Mouse (Mus musculus) forebrain, embryonic 14.5 days (tissue): ENCODE results near the gene Gm20532. TPM values are rescaled to one million over a fixed set of nuclear protein-coding genes. Genes with fewer than 3 reads are reported as not detected.

Experiments used
- ATAC-seq: fragments of 200-750 bp; cut with Nextera tagmentation; 2 replicates; pipeline ENCODE4 v1.8.0; 2017; ENCODE audit warnings: mild to moderate bottlenecking, moderate library complexity
- DNase-seq: peaks from one replicate; pipeline ENCODE4 v3.0.0-alpha.2; 2015; ENCODE audit warnings: low spot score
- H3K27ac ChIP-seq: fragments of 300-500 bp; sonication (generic); 2 replicates; pipeline ENCODE4 v1.5.1; 2014; ENCODE audit warnings: low read depth, mild to moderate bottlenecking, control low read depth, low read length, moderate library complexity
- H3K27me3 ChIP-seq: fragments of 300-500 bp; sonication (generic); replicated peaks from 2 replicates; pipeline ENCODE4 v1.6.1; 2014; ENCODE audit warnings: low read length, control low read depth, mixed read lengths; ENCODE audit not compliant: control insufficient read depth, insufficient read depth
- H3K36me3 ChIP-seq: fragments of 300-500 bp; sonication (generic); 2 replicates; pipeline ENCODE4 v1.6.1; 2014; ENCODE audit warnings: low read length, control low read depth; ENCODE audit not compliant: control insufficient read depth, insufficient read depth
- H3K4me1 ChIP-seq: fragments of 300-500 bp; sonication (generic); 2 replicates; pipeline ENCODE4 v1.6.1; 2014; ENCODE audit warnings: antibody characterized with exemption, low read length, control low read depth; ENCODE audit not compliant: control insufficient read depth, insufficient read depth
- H3K4me2 ChIP-seq: fragments of 300-500 bp; sonication (generic); 2 replicates; pipeline ENCODE4 v1.6.1; 2014; ENCODE audit warnings: mild to moderate bottlenecking, control low read depth, low read length
- H3K4me3 ChIP-seq: fragments of 300-500 bp; sonication (generic); 2 replicates; pipeline ENCODE4 v1.5.1; 2014; ENCODE audit warnings: low read depth, low read length, control low read depth
- H3K9ac ChIP-seq: fragments of 300-500 bp; sonication (generic); 2 replicates; pipeline ENCODE4 v1.6.1; 2014; ENCODE audit warnings: mild to moderate bottlenecking, low read length, control low read depth, moderate library complexity
- H3K9me3 ChIP-seq: fragments of 300-500 bp; sonication (generic); replicated peaks from 2 replicates; pipeline ENCODE4 v1.6.1; 2016; ENCODE audit warnings: low read length, control low read depth, mixed read lengths; ENCODE audit not compliant: control insufficient read depth
- WGBS: fragments of 180-500 bp; shearing (Covaris S2); extraction: QIAGEN DNeasy Blood & Tissue Kit; methylation state at CpG from one replicate; pipeline ENCODE4 v1.1.7; 2014; 5-methylcytosine and 5-hydroxymethylcytosine counted together
- polyA plus RNA-seq: library from polyadenylated mRNA; unstranded; fragments of >200 nt; fragmentation: Nextera tagmentation; extraction: Ambion mirVana; gene quantifications from 2 replicates; pipeline ENCODE4 v1.2.1, GENCODE M21; 2014

Gene Gm20532
- polyA plus RNA-seq, 1 experiment from 2014 or later, result not detected

DNA sequence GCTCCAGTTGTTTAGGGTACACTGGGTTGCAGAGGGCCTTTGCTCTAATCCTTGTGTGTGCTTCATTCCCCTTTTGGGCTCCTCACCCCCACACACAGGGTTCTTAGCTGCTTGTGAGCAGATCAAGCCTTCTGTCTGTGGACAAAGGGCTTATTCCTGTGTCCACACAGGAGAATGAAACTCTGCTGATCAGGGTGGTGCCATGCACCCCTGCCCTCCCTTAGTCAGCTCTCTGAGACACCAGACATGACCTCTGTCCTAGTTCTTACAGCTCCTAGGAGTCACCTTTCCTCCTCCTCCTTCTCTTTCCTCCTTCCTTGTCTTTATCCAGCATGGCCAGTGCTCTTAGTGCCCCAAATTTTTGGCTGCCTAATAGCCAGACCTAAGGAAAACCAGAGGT, 25.5 kb downstream of the Gm20532 start:
- DNase-seq (no peak), ATAC-seq (no peak)
- no peaks in the 10 kb centered on the region for H3K27me3 ChIP-seq
- no peak overlapping the region for H3K4me2 ChIP-seq
- H3K4me1 ChIP-seq, result no peaks in the 10 kb centered on the region
- no peaks in the 10 kb centered on the region for H3K9me3 ChIP-seq
- no peak overlapping the region for H3K9ac ChIP-seq
- no peak overlapping the region for H3K27ac ChIP-seq
- H3K4me3 ChIP-seq, result no peak overlapping the region
- H3K36me3 ChIP-seq, result no peaks in the 10 kb centered on the region

DNA sequence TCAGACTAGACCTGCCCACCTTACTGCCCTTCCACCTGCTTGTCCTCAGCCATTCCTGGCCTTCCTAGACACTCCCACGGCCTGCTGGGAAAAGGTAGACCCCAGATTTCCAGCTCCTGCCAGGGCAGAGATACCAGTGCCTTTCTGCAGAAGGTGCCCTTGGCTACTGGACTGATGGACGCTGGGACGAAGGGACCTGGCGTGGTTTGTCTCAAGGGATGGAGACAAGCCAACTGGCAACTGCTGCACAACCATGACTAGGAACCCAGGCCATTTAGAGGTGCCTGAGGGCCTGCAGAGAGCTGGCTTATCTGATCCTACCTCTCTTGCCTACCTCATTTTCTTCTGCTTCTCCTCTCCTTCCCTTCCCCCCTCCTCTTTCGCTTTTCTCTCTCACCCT, 28.5 kb downstream of the Gm20532 start:
- no peak overlapping the region for H3K9ac ChIP-seq
- DNase-seq (no peak), ATAC-seq (no peak)
- 75% methylated on average over 5 of the region's 5 CpGs for WGBS
- H3K36me3 ChIP-seq, result no peaks in the 10 kb centered on the region
- no peak overlapping the region for H3K4me2 ChIP-seq
- no peaks in the 10 kb centered on the region for H3K27me3 ChIP-seq
- H3K9me3 ChIP-seq, result no peaks in the 10 kb centered on the region
- no peak overlapping the region for H3K27ac ChIP-seq
- H3K4me3 ChIP-seq, result no peak overlapping the region
- H3K4me1 ChIP-seq, result no peaks in the 10 kb centered on the region

DNA sequence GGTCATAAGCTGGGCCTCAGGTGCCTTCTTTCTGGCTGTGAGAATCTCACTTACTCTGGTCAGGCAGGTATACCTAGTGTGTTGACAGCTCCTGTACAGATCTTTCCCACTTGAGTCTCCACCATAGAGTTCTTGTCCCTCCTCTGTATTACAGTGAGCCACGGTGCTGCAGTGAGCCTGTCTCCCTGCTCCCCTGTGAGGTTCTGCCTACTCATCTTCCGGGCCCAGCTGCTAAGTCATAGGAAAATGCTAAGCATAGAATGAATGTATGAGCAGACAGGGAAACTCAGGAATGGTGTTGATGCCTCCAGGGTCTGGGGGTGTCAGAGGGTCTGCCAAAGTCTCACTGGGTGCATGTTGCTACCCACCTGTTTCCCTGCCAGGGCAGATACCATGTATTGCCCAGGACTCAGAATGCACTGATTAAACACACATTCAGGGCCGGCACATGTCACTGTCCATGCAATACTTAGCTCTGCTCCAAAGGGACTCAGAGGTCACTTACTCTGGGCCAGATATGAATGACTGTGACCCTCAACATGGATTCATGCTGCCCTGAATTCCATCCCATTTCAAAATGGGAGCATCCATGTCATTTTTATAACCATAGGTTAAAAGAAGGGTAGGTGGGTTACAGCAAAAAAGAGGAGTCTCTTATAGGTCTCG, 29.2 kb downstream of the Gm20532 start:
- no peak for ATAC-seq
- no peak for DNase-seq
- Histone ChIP-seq H3K27me3 (no peaks in the 10 kb centered on the region), H3K9ac (no peak overlapping the region), H3K9me3 (no peaks in the 10 kb centered on the region), H3K4me1 (no peaks in the 10 kb centered on the region), H3K36me3 (no peaks in the 10 kb centered on the region), H3K4me2 (no peak overlapping the region), H3K4me3 (no peak overlapping the region), H3K27ac (no peak overlapping the region)
- WGBS, result 80% methylated on average over 4 of the region's 4 CpGs

DNA sequence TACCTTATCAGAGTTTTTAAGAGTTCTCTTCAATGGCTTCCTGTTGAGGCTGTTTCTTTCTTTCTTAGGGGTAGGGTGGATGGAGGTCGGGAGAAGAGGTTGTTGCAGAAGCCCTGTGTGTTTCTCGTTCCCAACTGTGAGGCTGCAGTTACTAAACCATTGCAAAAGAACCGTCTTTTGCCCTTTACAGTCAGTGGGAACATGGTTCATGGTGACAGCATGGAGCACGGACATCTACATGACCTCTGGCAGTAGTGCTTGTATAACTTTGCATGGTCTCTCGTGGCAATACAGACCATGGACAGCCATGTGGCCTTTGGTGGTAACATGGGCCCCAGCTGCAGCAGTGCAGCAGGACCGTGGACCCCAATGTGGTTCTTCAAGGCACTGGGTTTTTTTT, 30.9 kb downstream of the Gm20532 start:
- Histone ChIP-seq H3K9ac (no peak overlapping the region), H3K4me3 (no peak overlapping the region), H3K36me3 (no peaks in the 10 kb centered on the region), H3K9me3 (no peaks in the 10 kb centered on the region), H3K27me3 (no peaks in the 10 kb centered on the region), H3K4me1 (no peaks in the 10 kb centered on the region), H3K27ac (no peak overlapping the region), H3K4me2 (no peak overlapping the region)
- DNase-seq (no peak), ATAC-seq (no peak)
- 80% methylated on average over 6 of the region's 6 CpGs for WGBS

DNA sequence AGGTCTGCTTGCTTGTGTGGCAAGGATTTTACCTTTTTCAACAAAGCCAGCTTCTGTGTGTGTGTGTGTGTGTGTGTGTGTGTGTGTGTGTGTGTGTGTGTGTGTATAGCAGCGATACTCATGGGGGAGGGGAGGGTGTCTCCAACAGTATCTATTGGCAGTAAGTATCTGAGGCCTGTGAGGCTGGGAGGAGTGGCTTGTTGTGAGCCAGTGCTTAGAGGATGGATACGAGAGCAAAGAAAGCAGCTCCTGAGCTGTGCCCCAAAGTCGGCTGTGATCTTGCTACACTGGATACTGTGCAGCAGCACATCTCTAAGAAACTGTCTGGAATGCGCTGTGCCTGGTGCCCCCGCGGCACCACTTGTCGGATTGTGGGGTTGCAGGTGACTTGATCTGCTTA, 31.5 kb downstream of the Gm20532 start:
- Histone ChIP-seq H3K9ac (no peak overlapping the region), H3K36me3 (no peaks in the 10 kb centered on the region), H3K9me3 (no peaks in the 10 kb centered on the region), H3K27me3 (no peaks in the 10 kb centered on the region), H3K4me1 (no peaks in the 10 kb centered on the region), H3K4me3 (no peak overlapping the region), H3K4me2 (no peak overlapping the region), H3K27ac (no peak overlapping the region)
- no peak for ATAC-seq
- DNase-seq, result no peak
- 53% methylated on average over 7 of the region's 7 CpGs for WGBS

DNA sequence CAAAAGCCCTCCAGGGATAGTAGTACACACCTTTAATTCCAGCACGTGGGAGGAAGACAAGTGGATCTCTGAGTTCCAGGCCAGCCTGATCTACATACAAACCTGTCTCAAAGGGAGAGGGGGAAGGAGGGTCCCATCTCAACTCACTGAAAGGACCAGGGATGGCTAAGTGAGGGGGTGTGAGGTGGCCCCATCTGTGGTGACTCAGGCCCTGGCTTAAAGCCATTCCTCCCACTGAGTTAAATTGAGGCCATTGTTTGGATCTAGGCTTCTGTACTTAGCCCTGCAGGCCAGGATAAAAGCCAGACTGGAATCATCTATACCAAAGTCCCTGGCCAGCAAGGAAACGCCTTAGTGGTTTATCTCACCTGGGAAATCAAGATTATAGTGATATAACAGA, 34.8 kb downstream of the Gm20532 start:
- Histone ChIP-seq H3K9me3 (no peaks in the 10 kb centered on the region), H3K4me1 (no peaks in the 10 kb centered on the region), H3K36me3 (no peaks in the 10 kb centered on the region), H3K4me3 (no peak overlapping the region), H3K27ac (no peak overlapping the region), H3K4me2 (no peak overlapping the region), H3K27me3 (no peaks in the 10 kb centered on the region), H3K9ac (no peak overlapping the region)
- ATAC-seq (no peak), DNase-seq (no peak)
- 32% methylated on average over 2 of the region's 2 CpGs for WGBS

DNA sequence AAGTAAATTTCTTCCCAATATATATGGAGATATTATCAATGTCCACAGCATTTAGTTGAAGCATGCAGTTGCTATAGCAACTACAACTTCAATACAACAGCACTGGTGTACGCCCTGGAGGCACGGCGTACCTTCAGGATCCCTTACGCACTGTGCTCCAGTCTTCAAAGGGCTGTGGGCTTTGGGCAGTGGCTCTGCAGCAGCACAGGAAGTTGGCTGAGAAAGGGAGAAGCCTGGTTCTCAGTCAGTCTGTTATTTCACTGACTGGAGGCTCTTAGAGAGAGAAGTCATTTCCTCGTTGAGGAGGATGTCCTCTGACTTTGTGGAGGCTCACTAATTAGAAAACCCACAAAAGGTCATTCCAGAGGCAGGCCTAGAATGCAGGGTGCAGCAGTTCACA, 36.5 kb downstream of the Gm20532 start:
- Histone ChIP-seq H3K9ac (no peak overlapping the region), H3K27me3 (no peaks in the 10 kb centered on the region), H3K36me3 (no peaks in the 10 kb centered on the region), H3K4me3 (no peak overlapping the region), H3K27ac (no peak overlapping the region), H3K4me2 (no peak overlapping the region), H3K4me1 (peaks cover 4% of the 10 kb centered on the region; the same call in 1 of the 2 replicates), H3K9me3 (no peaks in the 10 kb centered on the region)
- WGBS, result 62% methylated on average over 5 of the region's 5 CpGs
- DNase-seq (no peak), ATAC-seq (no peak)

DNA sequence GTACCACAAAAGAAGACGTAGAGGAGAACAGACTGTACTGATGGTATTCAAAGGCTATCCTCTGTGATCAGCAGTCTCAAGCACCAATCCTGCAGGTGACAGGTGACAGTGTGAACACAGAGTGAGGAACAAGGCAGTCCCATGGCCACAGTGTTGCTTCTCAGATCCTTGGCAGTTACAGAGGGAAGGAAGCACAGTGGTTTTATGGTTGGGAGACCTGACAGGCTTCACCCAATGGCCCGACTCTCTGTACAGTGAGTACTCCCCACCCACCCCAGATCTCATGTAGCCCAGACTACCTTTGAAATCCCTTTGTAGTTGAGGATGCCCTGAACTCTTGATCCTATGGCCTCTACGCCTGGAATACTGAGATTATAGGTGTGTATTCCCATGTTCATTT, 39.0 kb downstream of the Gm20532 start:
- 88% methylated on average over 3 of the region's 3 CpGs for WGBS
- Histone ChIP-seq H3K4me1 (peaks cover 18% of the 10 kb centered on the region), H3K9me3 (no peaks in the 10 kb centered on the region), H3K4me3 (no peak overlapping the region), H3K9ac (no peak overlapping the region), H3K27me3 (no peaks in the 10 kb centered on the region), H3K36me3 (no peaks in the 10 kb centered on the region), H3K27ac (no peak overlapping the region), H3K4me2 (no peak overlapping the region)
- ATAC-seq (no peak), DNase-seq (no peak)

DNA sequence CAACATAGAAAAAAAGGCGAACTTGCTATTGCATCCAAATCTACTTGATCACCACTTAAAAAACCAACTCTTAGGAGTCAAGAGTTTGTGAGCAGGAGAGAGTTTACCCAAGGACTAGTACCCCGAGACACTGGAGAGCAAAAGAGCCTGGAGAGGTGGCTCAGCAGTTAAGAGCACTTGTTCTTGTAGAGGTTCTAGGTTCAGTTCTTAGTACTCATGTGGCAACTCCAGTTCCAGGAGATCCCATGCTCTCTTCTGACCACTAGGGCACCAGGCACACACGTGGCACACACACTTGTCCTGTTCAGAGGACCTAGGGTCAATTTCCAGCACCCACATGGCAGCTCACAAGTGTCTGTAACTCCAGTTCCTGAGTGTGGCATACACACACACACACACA, 39.6 kb downstream of the Gm20532 start:
- no peak overlapping the region for H3K4me2 ChIP-seq

More for the DNA sequence above, 39.6 kb downstream of the Gm20532 start:
- no peak for DNase-seq
- Histone ChIP-seq H3K27me3 (no peaks in the 10 kb centered on the region), H3K36me3 (no peaks in the 10 kb centered on the region), H3K4me3 (no peak overlapping the region), H3K4me1 (peaks cover 18% of the 10 kb centered on the region), H3K9ac (no peak overlapping the region), H3K9me3 (no peaks in the 10 kb centered on the region), H3K27ac (no peak overlapping the region)
- WGBS, result 68% methylated on average over 3 of the region's 3 CpGs
- no peak for ATAC-seq
